Comparison of ENCODE assay signal across 19 mouse cellular contexts in genomic region chr11:35327899-35328298, GRCm38 (mm10).
A peak's percentile ranks its signal among the peaks of the same experiment; 100 is the strongest.
DNase-seq lines count a peak whose midpoint lies in the region; ATAC-seq and TF ChIP-seq lines count a peak whose summit lies in the region.
"Had no signal": no experiment of that assay in that cellular context is flagged by ENCODE, and none has a peak within 500 bp of the region (broad histone marks: within the 10 kb centered on the region; RNA-seq: fewer than 3 reads in every experiment).

No protein-coding gene starts in this region.

- H3K9me3 ChIP-seq in hindbrain, postnatal 0 days (ENCODE audit: low read length): no peaks in the 10 kb centered on the region
- no peaks in the 10 kb centered on the region for H3K9me3 ChIP-seq in hindbrain, embryonic 16.5 days (ENCODE audit: control insufficient read depth, low read length)
- H3K9me3 ChIP-seq in midbrain, embryonic 14.5 days (ENCODE audit: control insufficient read depth, low read length): no peaks in the 10 kb centered on the region
- 0 out of 2 replicates have a peak, but pooled peaks cover 1% of the 10 kb centered on the region for H3K9me3 ChIP-seq in midbrain, embryonic 10.5 days (replicated peaks)
- H3K9me3 ChIP-seq: forebrain, embryonic 12.5 days; hindbrain, embryonic 12.5 days; limb, embryonic 15.5 days; neural tube, embryonic 12.5 days had no signal

- H3K27ac ChIP-seq in hindbrain, postnatal 0 days: no peak overlapping the region
- no peak overlapping the region for H3K27ac ChIP-seq in hindbrain, embryonic 16.5 days (ENCODE audit: low read depth, low read length)
- H3K27ac ChIP-seq in midbrain, embryonic 14.5 days (replicated peaks; ENCODE audit: low read depth, low read length): no peak overlapping the region
- H3K27ac ChIP-seq in midbrain, embryonic 10.5 days (replicated peaks): no peak overlapping the region
- H3K27ac ChIP-seq: forebrain, embryonic 12.5 days; hindbrain, embryonic 12.5 days; limb, embryonic 15.5 days; neural tube, embryonic 12.5 days had no signal

- no peak for ATAC-seq in hindbrain, postnatal 0 days
- ATAC-seq in hindbrain, embryonic 16.5 days: no peak
- ATAC-seq in midbrain, embryonic 14.5 days (ENCODE audit: low FRiP score, low TSS enrichment): no peak
- no peak for ATAC-seq in megakaryocyte, adult 5-6 weeks (ENCODE audit: poor library complexity, severe bottlenecking)

- H3K4me3 ChIP-seq in hindbrain, postnatal 0 days (ENCODE audit: low read length): no peak overlapping the region
- H3K4me3 ChIP-seq in hindbrain, embryonic 16.5 days (ENCODE audit: low read length): no peak overlapping the region
- H3K4me3 ChIP-seq in midbrain, embryonic 14.5 days (replicated peaks; ENCODE audit: low read depth, low read length): no peak overlapping the region
- H3K4me3 ChIP-seq in midbrain, embryonic 10.5 days: no peak overlapping the region
- H3K4me3 ChIP-seq: forebrain, embryonic 12.5 days; hindbrain, embryonic 12.5 days; limb, embryonic 15.5 days; neural tube, embryonic 12.5 days had no signal

- H3K4me1 ChIP-seq in hindbrain, postnatal 0 days (ENCODE audit: insufficient read depth, low read length): no peaks in the 10 kb centered on the region
- H3K4me1 ChIP-seq in hindbrain, embryonic 16.5 days (ENCODE audit: control insufficient read depth, insufficient read depth, low read depth, low read length): no peaks in the 10 kb centered on the region; the same call in 1 of the 2 replicates
- H3K4me1 ChIP-seq in midbrain, embryonic 14.5 days (ENCODE audit: control insufficient read depth, insufficient read depth, low read length): 0 out of 2 replicates have a peak, but pooled peaks cover 3% of the 10 kb centered on the region
- H3K4me1 ChIP-seq in midbrain, embryonic 10.5 days: peaks cover 39% of the 10 kb centered on the region

- 65% methylated on average over 1 of the region's 1 CpGs for WGBS in hindbrain, postnatal 0 days
- 50% methylated on average over 1 of the region's 1 CpGs for WGBS in hindbrain, embryonic 16.5 days
- WGBS in midbrain, embryonic 14.5 days: 79% methylated on average over 1 of the region's 1 CpGs
- WGBS in midbrain, embryonic 10.5 days: 79% methylated on average over 1 of the region's 1 CpGs

- no peaks in the 10 kb centered on the region for H3K36me3 ChIP-seq in hindbrain, postnatal 0 days (ENCODE audit: insufficient read depth, low read length)
- H3K36me3 ChIP-seq in hindbrain, embryonic 16.5 days (ENCODE audit: control insufficient read depth, insufficient read depth, low read length): no peaks in the 10 kb centered on the region
- H3K36me3 ChIP-seq in midbrain, embryonic 14.5 days (ENCODE audit: control insufficient read depth, insufficient read depth, low read length): no peaks in the 10 kb centered on the region
- H3K36me3 ChIP-seq in midbrain, embryonic 10.5 days: no peaks in the 10 kb centered on the region
- H3K36me3 ChIP-seq: forebrain, embryonic 12.5 days; hindbrain, embryonic 12.5 days; limb, embryonic 15.5 days; neural tube, embryonic 12.5 days had no signal

- no peak overlapping the region for H3K9ac ChIP-seq in hindbrain, postnatal 0 days (replicated peaks; ENCODE audit: low read length)
- H3K9ac ChIP-seq in hindbrain, embryonic 16.5 days (ENCODE audit: low read depth, low read length): no peak overlapping the region
- no peak overlapping the region for H3K9ac ChIP-seq in midbrain, embryonic 14.5 days (replicated peaks; ENCODE audit: low read length)
- H3K9ac ChIP-seq: forebrain, embryonic 12.5 days; hindbrain, embryonic 12.5 days; limb, embryonic 15.5 days; neural tube, embryonic 12.5 days had no signal

- no peak overlapping the region for H3K4me2 ChIP-seq in hindbrain, postnatal 0 days (ENCODE audit: low read depth, low read length)
- H3K4me2 ChIP-seq in hindbrain, embryonic 16.5 days (ENCODE audit: low read length): no peak overlapping the region
- no peak overlapping the region for H3K4me2 ChIP-seq in midbrain, embryonic 14.5 days (ENCODE audit: low read length)
- H3K4me2 ChIP-seq: forebrain, embryonic 12.5 days; hindbrain, embryonic 12.5 days; limb, embryonic 15.5 days; neural tube, embryonic 12.5 days had no signal

- TF ChIP-seq CTCF in hindbrain, postnatal 0 days (IDR thresholded peaks at IDR 0.05; ENCODE audit: low read depth): no peak

- peaks cover 5% of the 10 kb centered on the region; the same call in 1 of the 2 replicates for H3K27me3 ChIP-seq in hindbrain, postnatal 0 days (ENCODE audit: insufficient read depth, low read length)
- H3K27me3 ChIP-seq in hindbrain, embryonic 16.5 days (replicated peaks; ENCODE audit: control insufficient read depth, insufficient read depth, low read length): 0 out of 2 replicates have a peak, but pooled peaks cover 4% of the 10 kb centered on the region
- H3K27me3 ChIP-seq in midbrain, embryonic 14.5 days (ENCODE audit: control insufficient read depth, insufficient read depth, low read length): peaks cover 41% of the 10 kb centered on the region
- H3K27me3 ChIP-seq in midbrain, embryonic 10.5 days (ENCODE audit: low read depth, poor library complexity, severe bottlenecking): peaks cover 100% of the 10 kb centered on the region
- H3K27me3 ChIP-seq: limb, embryonic 15.5 days; neural tube, embryonic 12.5 days had no signal

- DNase-seq in hindbrain, postnatal 0 days (ENCODE audit: low spot score): peak; percentile 21
- peak; percentile 51 for DNase-seq in midbrain, embryonic 14.5 days
- DNase-seq in midbrain, embryonic 10.5 days (ENCODE audit: low spot score): no peak
- DNase-seq in Muller cell, postnatal 12 days (ENCODE audit: inconsistent ontology term): peak; percentile 62
- peak; percentile 42 for DNase-seq in R1 (ENCODE audit: low read depth, low spot score)
- DNase-seq in left cerebral cortex, adult 11 months (ENCODE audit: low spot score): no peak
- DNase-seq: adrenal gland, postnatal 25 days; cerebellum, adult 11-12 months; cerebellum, postnatal 14 days; gastrocnemius, postnatal 14 days; heart, postnatal 10 days; kidney, postnatal 36 days; layer of hippocampus, adult 9-11 months had no signal

Comparison
In these comparisons a context has a peak if more than half of its experiments do, and no peak if none do; other contexts are left out.
1. DNase-seq: peak in hindbrain, postnatal 0 days (single experiment), midbrain, embryonic 14.5 days (single experiment), Muller cell, postnatal 12 days (single experiment) and R1 (single experiment); none in midbrain, embryonic 10.5 days (single experiment) and left cerebral cortex, adult 11 months (single experiment).